Mouse (Mus musculus) CH12.LX (cell line): ENCODE measurements around the gene Tbl2.

Experiments
- EP300 ChIP-seq: IDR thresholded peaks from 2 replicates; pipeline ENCODE4 v1.6.1; 2011; ENCODE audit warnings: low read length, improper control_type of control experiment
- KAT2A ChIP-seq: IDR thresholded peaks from 2 replicates; pipeline ENCODE4 v1.6.1; 2012; ENCODE audit warnings: low read length, improper control_type of control experiment, inconsistent platforms; ENCODE audit not compliant: insufficient replicate concordance
- POLR2A ChIP-seq: IDR thresholded peaks from 2 replicates; pipeline ENCODE4 v1.6.1; 2011; ENCODE audit warnings: low read depth, mild to moderate bottlenecking, improper control_type of control experiment, low read length

- TF ChIP-seq KAT2A = no peak
- no peak for TF ChIP-seq POLR2A
- no peak for TF ChIP-seq EP300
Measured at GRCm38 (mm10) chr5:135106758-135107256, 42.6 kb upstream of the Tbl2 start.
